Mouse (Mus musculus): ENCODE measurements around the gene Wnt4. TPM values are rescaled to one million over a fixed set of nuclear protein-coding genes. Genes with fewer than 3 reads are reported as not detected.

Gene Wnt4
- total RNA-seq, 4 experiments from 2014 or later, result 8.9 to 9.9 (median 9.5) TPM

DNA sequence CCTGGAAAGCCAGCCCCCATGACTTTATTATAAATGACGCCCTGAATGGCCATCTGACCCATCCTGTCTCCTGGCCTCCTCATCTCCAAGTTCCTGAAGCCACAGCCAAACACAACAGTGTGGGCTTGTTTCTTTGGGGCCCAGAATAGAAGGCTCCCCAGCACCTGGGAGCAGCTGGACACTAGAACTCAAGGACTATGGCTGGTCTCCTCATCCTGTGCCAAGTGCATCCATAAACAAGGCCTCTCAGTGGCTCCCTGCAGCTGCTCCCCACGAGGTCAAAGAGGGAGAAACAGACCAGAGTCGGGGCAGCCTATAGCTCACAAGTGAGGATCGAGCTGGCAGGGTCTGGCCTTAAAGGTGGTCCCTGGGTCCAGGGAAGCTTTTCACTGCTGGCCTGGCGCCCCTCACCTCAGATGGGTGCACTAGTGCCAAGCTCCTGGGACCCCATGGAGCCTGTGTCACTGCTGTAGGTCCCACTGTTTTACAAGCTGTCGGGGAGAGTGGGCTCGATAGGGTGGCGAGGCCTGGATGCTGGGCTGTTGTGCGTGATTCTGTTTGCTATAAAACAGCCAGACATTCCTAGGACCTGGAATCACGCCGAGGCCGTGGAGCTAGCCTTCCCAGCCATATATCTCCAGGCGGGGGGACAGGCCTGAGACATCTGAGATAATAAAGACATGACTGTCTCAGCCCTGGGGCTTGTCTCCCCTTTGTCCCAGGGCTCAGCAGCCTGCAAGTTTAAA is 28.7 kb downstream of the Wnt4 start:
- DNase-seq (ENCODE audit: low spot score in 2 of 2), result no peak

DNA sequence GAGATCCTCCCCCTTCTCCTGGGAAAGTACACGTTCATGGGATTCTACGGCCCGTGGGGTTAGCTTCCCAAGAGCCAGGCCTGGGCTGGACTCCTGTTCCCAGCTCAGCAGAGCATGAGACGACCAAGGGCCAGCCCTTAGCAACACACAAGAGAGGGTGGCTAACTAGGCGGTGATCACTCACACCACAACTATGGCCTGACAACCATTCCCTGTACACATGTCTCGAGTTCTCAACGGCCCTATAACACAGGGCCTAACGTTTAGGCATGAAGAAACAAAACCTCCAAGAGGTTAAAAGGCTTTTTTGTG is 29.2 kb downstream of the Wnt4 start:
- DNase-seq (ENCODE audit: low spot score in 2 of 2), result no peak

DNA sequence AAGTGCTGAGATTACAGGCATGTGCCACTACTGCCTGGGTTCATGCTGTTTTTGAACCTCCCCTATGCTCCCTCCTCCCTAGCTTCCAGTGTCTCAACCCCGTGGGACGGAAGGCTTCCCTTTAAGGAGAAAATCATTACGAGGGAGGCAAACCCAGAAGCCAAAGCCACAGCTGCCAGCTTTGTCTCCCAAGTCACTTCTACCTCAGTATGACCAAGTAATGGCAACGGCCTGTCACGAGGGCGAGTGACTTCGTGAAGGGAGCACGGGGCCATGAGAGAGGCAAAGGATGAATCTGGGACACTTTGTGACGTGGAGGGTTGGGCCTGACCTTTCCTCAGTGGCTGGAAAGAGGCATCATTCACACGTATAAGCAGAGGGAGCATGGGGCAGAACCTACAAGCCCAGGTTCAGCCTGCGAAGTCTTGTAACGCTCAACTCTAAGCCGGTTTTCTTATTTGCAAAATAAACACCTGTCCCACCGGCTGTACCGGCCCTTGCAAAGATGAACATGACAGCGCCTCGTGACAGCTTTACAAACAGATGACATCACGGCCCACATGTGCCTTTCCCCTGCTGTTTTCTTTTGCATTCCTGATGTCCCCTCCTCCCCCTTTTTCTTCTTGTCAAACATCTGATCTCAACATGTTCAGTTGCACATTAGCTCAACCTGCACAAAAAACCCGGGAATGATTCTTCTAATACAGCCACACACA is 29.9 kb downstream of the Wnt4 start:
- DNase-seq (ENCODE audit: low spot score in 2 of 2), result no peak

GRCm38 (mm10) chr4:137308377-137308776 is 31.1 kb downstream of the Wnt4 start:
- no peak for DNase-seq (ENCODE audit: low spot score in 2 of 2)

- no peak for DNase-seq (ENCODE audit: low spot score in 2 of 2)
Measured at GRCm38 (mm10) chr4:137313511-137313910, 36.2 kb downstream of the Wnt4 start.

DNA sequence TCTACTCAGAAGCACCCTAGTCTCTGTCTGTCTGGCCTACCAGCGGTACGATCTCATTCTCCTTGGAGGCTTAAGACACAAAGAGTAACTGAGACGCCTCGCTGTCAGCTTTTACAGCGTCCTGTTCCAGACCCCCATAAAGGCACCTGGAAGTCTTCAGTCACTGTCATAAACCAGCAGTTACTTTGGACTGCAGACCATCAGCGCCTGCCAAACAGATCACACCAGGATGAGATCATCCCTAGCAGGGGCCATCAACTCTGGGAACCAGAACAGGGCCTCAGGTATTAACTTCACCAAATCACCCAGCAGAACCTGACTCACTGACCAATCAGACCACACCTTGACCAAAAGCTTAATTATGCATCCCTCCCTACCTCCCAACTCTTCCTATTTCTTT is 37.3 kb downstream of the Wnt4 start:
- DNase-seq (ENCODE audit: low spot score in 2 of 2), result no peak

DNA sequence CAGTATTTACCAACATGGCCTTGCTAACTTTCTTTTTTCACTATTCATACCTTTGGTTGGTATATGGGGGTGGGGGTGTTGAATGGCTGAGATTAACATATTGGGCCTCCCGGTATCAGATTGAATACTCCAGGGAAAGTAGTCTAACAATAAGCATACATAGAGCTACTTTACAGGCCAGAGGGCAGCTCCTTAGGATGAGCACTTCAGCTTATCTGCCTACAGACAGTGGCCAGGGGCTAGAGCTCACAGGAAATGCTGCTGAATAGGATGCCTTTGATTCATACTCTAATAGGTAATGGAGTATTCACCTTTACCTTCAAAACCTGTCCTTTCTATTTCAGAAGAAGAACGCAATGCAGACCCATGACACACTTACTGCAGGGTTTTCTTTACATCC is 37.8 kb downstream of the Wnt4 start:
- no peak for DNase-seq (ENCODE audit: low spot score in 2 of 2)

DNA sequence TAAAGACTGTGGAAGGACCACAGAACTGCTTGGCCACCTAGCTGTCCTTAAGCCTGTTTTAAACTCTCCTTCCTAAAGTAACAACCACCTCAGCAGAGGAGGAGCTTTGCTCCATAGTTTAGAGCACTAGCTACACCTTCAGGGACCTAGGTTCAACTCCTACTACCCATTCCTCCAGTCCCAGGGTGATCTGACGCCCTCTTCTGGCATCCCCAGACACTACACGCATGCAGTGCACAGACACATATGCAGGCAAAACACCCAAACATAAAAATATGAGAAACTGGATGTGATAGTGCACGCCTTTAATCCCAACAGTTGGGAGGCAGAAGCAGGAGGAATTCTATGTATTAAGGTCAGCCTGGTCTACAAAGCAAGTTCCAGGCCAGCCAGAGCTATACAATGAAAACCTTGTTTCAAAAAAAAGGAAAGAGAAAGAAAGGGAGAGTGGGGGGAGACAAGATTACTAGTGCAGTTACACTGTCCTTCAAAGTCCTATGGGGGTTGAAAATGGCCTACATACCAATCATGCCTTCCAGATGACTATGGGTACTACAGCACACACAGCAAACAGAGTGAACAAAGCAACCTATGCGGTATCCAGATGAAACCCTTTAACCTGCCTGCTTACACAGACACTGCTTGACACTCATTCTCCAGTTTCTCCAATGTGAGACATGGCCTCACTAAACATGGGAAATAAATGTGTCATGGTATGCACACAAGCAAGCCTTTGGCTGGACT is 38.9 kb downstream of the Wnt4 start:
- DNase-seq (ENCODE audit: low spot score in 2 of 2), result no peak

- no peak for DNase-seq (ENCODE audit: low spot score in 2 of 2)
Measured at GRCm38 (mm10) chr4:137324926-137325325, 47.6 kb downstream of the Wnt4 start.

DNA sequence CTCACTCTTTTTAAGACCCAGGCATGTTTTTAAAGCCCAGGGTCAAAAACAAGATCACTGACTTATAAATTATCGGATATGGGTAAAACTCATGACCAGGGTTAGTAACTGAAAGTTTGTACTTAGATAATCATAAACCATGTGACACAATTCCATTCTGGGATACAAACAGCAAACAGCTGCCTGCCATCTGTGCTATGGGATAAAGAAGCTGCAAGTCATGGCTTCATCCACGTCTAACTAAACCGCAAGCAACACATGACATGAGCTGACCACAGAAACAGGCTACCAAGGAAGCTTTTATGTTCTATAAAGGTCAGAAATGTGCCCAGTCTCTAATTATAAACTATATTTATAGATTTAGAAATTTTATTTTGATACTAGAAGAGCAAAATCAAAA is 49.2 kb downstream of the Wnt4 start:
- DNase-seq (ENCODE audit: low spot score in 2 of 2), result no peak

DNA sequence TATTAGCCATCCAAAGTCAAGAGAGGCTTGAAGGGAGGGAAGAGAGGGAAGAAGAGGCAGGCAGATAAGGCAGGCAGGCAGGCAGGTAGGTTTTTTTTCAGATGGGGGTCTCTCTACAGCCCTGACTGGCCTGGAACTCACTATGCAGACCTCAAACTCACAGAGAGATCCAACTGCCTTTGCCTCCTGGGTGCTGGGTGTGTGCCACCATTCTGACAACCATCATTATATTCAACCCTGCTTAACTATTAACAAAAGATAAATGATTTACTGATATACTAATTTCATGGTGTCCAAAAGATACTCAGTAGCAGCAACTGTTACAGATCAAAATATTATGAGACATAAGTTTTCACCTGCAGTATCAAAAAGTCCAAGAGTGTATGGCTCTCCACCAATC is 54.8 kb downstream of the Wnt4 start:
- DNase-seq (ENCODE audit: low spot score in 2 of 2), result no peak

DNA sequence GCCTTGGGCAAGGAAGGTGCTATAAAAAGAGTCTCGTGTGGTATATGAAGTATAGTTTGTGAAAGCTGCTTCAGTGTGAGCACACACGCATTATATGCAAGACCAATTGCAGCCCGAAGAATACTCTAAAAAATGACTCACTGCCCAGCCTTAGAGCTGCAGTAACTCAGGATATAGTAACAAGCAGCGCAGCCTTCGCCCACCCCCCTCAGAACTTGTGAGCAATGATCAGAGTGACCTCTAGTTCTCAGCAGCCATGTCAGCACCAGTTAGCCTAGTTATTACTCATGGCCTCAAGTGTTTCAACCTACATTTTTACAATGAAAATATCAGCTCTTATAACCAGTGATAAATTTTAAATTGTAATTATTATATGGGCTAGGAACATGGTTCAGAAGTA is 59.2 kb downstream of the Wnt4 start:
- DNase-seq (ENCODE audit: low spot score in 2 of 2), result no peak

DNA sequence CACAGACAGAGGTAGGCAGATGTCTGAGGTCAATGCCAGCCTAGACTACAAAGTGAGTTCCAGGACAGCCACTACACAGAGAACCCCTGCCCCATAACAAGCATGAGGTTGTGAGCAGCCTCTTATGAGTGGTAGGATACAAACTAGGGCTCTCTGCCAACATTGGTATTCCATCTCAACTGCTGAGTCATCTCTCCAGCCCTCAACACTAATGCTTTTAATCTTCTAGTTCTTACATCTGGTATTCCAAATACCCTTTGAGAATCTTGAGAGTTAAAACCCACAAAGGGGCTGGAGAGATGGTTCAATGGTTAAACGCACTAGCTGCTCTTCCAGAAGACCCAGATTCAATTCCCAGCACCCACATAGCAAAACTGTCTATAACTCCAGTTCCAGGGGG is 62.1 kb downstream of the Wnt4 start:
- no peak for DNase-seq (ENCODE audit: low spot score in 2 of 2)

DNA sequence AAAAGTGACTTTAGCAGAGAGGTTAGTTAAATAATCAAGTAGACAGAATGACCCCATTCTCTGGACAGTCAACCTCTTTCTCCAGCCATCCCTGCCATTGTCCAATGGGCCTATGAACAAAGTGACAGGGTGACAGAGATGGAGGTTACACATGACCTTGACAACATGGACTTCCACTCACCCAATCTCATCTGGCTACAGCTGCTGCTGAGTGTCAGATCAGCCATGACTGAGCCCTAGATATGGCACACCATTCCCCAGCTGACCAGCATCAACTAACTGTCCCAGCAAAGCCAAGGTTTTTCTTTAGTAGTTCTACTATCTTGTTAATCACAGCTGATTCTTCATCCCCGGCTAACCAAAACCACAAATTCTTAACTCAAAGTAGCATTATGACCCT is 65.5 kb downstream of the Wnt4 start:
- no peak for DNase-seq (ENCODE audit: low spot score in 2 of 2)

DNA sequence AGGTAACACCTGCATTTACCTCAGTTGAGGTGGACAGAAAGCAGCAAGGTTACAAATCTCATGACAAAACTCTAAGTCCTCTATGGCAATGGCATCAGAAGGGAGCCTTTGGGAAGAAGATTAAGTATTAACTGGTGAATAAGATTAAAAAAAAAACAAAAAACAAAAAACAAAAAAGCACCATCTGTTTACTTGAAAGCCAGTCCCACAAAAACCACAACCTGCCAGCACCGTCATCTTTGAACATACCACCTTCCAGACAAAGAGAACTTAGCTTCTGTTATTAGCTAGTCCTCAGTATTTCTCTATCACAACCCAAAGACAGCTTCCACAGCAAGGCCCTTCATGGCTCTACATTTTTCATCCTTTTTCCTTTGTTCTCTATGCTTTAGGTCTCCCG is 67.8 kb downstream of the Wnt4 start:
- DNase-seq (ENCODE audit: low spot score in 2 of 2), result no peak

DNA sequence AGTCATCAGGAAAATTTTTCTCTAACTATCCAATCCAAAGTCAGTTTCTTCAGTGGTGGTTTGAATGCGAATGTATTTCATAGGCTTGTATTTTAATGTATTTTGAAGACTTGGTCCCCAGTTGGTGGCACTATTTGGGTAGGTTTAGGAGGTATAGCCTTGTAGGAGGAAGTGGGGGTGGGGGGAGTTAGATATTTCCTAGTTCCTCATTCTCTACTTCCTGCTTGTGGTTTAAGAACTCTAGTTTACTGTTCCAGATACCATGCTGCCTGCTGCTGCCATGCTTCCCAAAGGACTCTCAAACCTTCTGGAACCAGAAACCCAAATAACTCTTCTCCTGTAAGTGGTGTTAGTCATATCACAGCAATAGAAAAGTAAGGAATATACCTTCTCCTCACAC is 68.5 kb downstream of the Wnt4 start:
- no peak for DNase-seq (ENCODE audit: low spot score in 2 of 2)

Other genes starting within 250 kb of the Wnt4 start
- 1 to 10 TPM; 8.3 to 9.8 (median 8.4) TPM for gene Zbtb40, start 228.7 kb upstream of the Wnt4 start, total RNA-seq (2022)
- gene Cdc42, start 80.2 kb downstream of the Wnt4 start, total RNA-seq (2022), result 100 to 1,000 TPM; 310 to 362 (median 328) TPM
- not detected for gene Cela3a, start 132.3 kb downstream of the Wnt4 start, total RNA-seq (2022)
- not detected for gene Cela3b, start 153.1 kb downstream of the Wnt4 start, total RNA-seq (2022)
- gene 1700013G24Rik, start 175.8 kb downstream of the Wnt4 start, total RNA-seq (2022), result not detected
- gene Hspg2, start 191.3 kb downstream of the Wnt4 start, total RNA-seq (2022), result 1 to 10 TPM; 4.1 to 6.4 (median 6.0) TPM

All from left cerebral cortex, adult 8-10 months (tissue).